Mouse (Mus musculus) frontal cortex, adult 2 months (tissue): Measurements from ENCODE around the gene Tnip2. TPM values are rescaled to one million over a fixed set of nuclear protein-coding genes. Genes with fewer than 3 reads are reported as not detected.

Experiments used
- DNase-seq, 2 experiments: peaks; one replicate each; pipeline ENCODE4 v3.0.0; 2022; ENCODE audit warnings: low spot score in 1 of 2; ENCODE audit errors: extremely low spot score in 1 of 2
- polyA plus RNA-seq: library from polyadenylated mRNA; depleted of rRNA; stranded (reverse); fragments of >200 nt; gene quantifications from 2 replicates; pipeline ENCODE4 v1.2.3, GENCODE M21; 2012; rRNA removed

The Tnip2 gene
- 28.9 and 38.8 TPM in 2 replicates for polyA plus RNA-seq

GRCm38 (mm10) chr5:34513466-34514217, at the start of gene Tnip2:
Tnip2 (minus strand) TSS chr5:34513991.
- peak; percentile 86 to 93 for DNase-seq

- DNase-seq: no peak
Observed at GRCm38 (mm10) chr5:34551821-34552220, 38.0 kb upstream of the Tnip2 start.

GRCm38 (mm10) chr5:34550251-34550650, 36.5 kb upstream of the Tnip2 start:
- DNase-seq: no peak

- DNase-seq: no peak
Observed at GRCm38 (mm10) chr5:34549483-34550221, 35.9 kb upstream of the Tnip2 start.

- DNase-seq: no peak
Observed at GRCm38 (mm10) chr5:34549135-34549482, 35.3 kb upstream of the Tnip2 start.

GRCm38 (mm10) chr5:34547410-34547809, 33.6 kb upstream of the Tnip2 start:
- peak in 1 of 2 experiments; percentile 38 for DNase-seq

GRCm38 (mm10) chr5:34543114-34543513, 29.3 kb upstream of the Tnip2 start:
- no peak for DNase-seq

GRCm38 (mm10) chr5:34542166-34542565, 28.4 kb upstream of the Tnip2 start:
- DNase-seq: no peak

GRCm38 (mm10) chr5:34539121-34539520, 25.3 kb upstream of the Tnip2 start:
- no peak for DNase-seq

- no peak for DNase-seq
Observed at GRCm38 (mm10) chr5:34538527-34538926, 24.7 kb upstream of the Tnip2 start.

- DNase-seq: no peak
Observed at GRCm38 (mm10) chr5:34538079-34538478, 24.3 kb upstream of the Tnip2 start.

- no peak for DNase-seq
Observed at GRCm38 (mm10) chr5:34535831-34536230, 22.0 kb upstream of the Tnip2 start.

- DNase-seq: no peak
Observed at GRCm38 (mm10) chr5:34534776-34535581, 21.2 kb upstream of the Tnip2 start.

- DNase-seq: peak in 1 of 2 experiments; percentile 47
Observed at GRCm38 (mm10) chr5:34533820-34534219, 20.0 kb upstream of the Tnip2 start.

GRCm38 (mm10) chr5:34533066-34533465, 19.3 kb upstream of the Tnip2 start:
- DNase-seq: no peak

GRCm38 (mm10) chr5:34530687-34531086, 16.9 kb upstream of the Tnip2 start:
- DNase-seq: no peak

- DNase-seq: no peak
Observed at GRCm38 (mm10) chr5:34530116-34530515, 16.3 kb upstream of the Tnip2 start.

- no peak for DNase-seq
Observed at GRCm38 (mm10) chr5:34528724-34529123, 14.9 kb upstream of the Tnip2 start.

- no peak for DNase-seq
Observed at GRCm38 (mm10) chr5:34527352-34527751, 13.6 kb upstream of the Tnip2 start.

GRCm38 (mm10) chr5:34526477-34526775, 12.6 kb upstream of the Tnip2 start:
- DNase-seq: no peak
